Mouse (Mus musculus) kidney, postnatal 4 days (tissue): ENCODE measurements around the gene Dph5.
"Not testable (repeated sequence)": the region's sequence is repeated elsewhere in the genome, so short reads cannot be mapped to it uniquely, and the experiment has no call there.

Experiments
- DNase-seq, 2 experiments: peaks; one replicate each; pipeline ENCODE4 v3.0.0; 2021; ENCODE audit warnings: mixed read lengths in 2 of 2

Dph5 gene

GRCm38 (mm10) chr3:115893166-115893565 lies 5.5 kb downstream of the Dph5 start:
- no peak for DNase-seq

- no peak for DNase-seq
These were observed 10.8 kb downstream of the Dph5 start for GRCm38 (mm10) chr3:115898354-115898948.

GRCm38 (mm10) chr3:115902301-115902956 lies 14.8 kb downstream of the Dph5 start:
- DNase-seq, result no peak

- DNase-seq, result no peak
These were observed 17.4 kb downstream of the Dph5 start for GRCm38 (mm10) chr3:115905067-115905466.

GRCm38 (mm10) chr3:115905567-115905966 lies 17.9 kb downstream of the Dph5 start:
- DNase-seq, result no peak

- DNase-seq, result not testable (repeated sequence)
These were observed 19.8 kb downstream of the Dph5 start for GRCm38 (mm10) chr3:115907406-115907805.

- DNase-seq, result peak in 1 of 2 experiments; percentile 13
These were observed 37.0 kb downstream of the Dph5 start for GRCm38 (mm10) chr3:115924401-115925190.

GRCm38 (mm10) chr3:115926531-115926930 lies 38.9 kb downstream of the Dph5 start:
- DNase-seq, result no peak

- no peak for DNase-seq
These were observed 44.1 kb downstream of the Dph5 start for GRCm38 (mm10) chr3:115931701-115932100.

GRCm38 (mm10) chr3:115933293-115934186 lies 45.9 kb downstream of the Dph5 start:
- DNase-seq, result no peak

- DNase-seq, result peak; percentile 77 to 79
These were observed 49.3 kb downstream of the Dph5 start for GRCm38 (mm10) chr3:115936734-115937599.

GRCm38 (mm10) chr3:115937807-115938206 lies 50.2 kb downstream of the Dph5 start:
- DNase-seq, result no peak

GRCm38 (mm10) chr3:115940510-115940909 lies 52.9 kb downstream of the Dph5 start:
- DNase-seq, result no peak

GRCm38 (mm10) chr3:115941464-115941863 lies 53.8 kb downstream of the Dph5 start:
- DNase-seq, result no peak

GRCm38 (mm10) chr3:115944376-115944775 lies 56.7 kb downstream of the Dph5 start:
- no peak for DNase-seq

- no peak for DNase-seq
These were observed 58.6 kb downstream of the Dph5 start for GRCm38 (mm10) chr3:115946272-115946671.

- no peak for DNase-seq
These were observed 61.7 kb downstream of the Dph5 start for GRCm38 (mm10) chr3:115949220-115949920.

- no peak for DNase-seq
These were observed 62.6 kb downstream of the Dph5 start for GRCm38 (mm10) chr3:115949921-115950877.

GRCm38 (mm10) chr3:115951221-115951620 lies 63.6 kb downstream of the Dph5 start:
- no peak for DNase-seq

GRCm38 (mm10) chr3:115952356-115952755 lies 64.7 kb downstream of the Dph5 start:
- no peak for DNase-seq
